Mouse (Mus musculus): ENCODE data around the gene Cyb5r4.

GRCm38 (mm10) chr9:87077919-87078318 is 56.1 kb downstream of the Cyb5r4 start:
- TF ChIP-seq CTCF (conservative IDR thresholded peaks at IDR 0.05; ENCODE audit: insufficient read depth, insufficient read length, low read depth, low read length): no peak
- no peak for TF ChIP-seq POLR2A (IDR thresholded peaks at IDR 0.05; ENCODE audit: low read depth, low read length)
